Mouse (Mus musculus) effector memory CD4-positive, alpha-beta T cell, adult 5 months (primary cell): ENCODE data around the gene Tvp23b. TPM values are rescaled to one million over a fixed set of nuclear protein-coding genes. Genes with fewer than 3 reads are reported as not detected.

ENCODE experiments used
- polyA plus RNA-seq: library from polyadenylated mRNA; unstranded; fragments of 100-300 nt; shearing (Covaris generic); gene quantifications from one replicate; pipeline ENCODE4 v1.2.1, GENCODE M21; 2017

The Tvp23b gene
- 34.4 TPM for polyA plus RNA-seq

DNA sequence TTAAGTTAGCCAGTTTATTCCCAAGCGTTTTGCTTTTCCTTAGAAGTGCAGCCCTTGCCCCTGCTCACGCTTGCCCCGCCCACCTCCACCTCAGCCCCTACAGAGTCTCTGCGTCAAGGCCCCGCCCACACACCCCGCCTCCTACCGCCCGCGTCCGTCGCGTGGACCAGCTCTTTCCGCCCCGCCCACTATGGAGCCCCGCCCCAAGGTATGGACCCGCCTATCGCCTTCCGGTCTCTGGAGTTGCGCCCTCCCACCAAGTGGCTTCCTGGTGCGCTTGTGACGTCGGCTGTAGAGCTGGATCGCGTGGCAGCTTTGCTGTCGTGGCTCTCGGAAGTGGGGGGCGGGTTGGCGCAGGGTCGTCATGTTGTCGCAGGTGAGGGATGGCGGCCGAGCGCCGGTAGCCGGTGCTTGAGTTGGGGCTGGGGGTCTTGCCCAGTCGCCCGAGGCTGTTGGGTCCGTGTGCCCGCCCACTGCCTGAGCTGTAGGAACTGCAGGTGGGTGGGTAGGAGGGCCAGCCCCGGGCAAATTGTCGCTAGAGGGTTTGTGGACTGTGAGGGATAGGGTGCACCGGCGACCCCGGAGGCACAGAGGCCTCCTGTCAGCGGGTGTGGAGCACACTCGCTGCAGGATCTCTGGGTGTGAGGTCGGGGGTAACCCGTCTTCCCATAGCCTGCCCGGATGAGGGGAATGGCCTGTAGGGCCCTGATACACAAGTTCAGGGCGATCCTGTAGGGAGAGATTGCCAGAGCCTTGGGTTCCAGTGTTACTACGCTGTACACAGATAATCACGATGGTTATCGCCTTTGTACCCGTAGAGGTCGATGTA, at the start of gene Tvp23b:
TSS of gene Tvp23b (plus strand) at position 236 of the 829 bp plus-strand sequence.

DNA sequence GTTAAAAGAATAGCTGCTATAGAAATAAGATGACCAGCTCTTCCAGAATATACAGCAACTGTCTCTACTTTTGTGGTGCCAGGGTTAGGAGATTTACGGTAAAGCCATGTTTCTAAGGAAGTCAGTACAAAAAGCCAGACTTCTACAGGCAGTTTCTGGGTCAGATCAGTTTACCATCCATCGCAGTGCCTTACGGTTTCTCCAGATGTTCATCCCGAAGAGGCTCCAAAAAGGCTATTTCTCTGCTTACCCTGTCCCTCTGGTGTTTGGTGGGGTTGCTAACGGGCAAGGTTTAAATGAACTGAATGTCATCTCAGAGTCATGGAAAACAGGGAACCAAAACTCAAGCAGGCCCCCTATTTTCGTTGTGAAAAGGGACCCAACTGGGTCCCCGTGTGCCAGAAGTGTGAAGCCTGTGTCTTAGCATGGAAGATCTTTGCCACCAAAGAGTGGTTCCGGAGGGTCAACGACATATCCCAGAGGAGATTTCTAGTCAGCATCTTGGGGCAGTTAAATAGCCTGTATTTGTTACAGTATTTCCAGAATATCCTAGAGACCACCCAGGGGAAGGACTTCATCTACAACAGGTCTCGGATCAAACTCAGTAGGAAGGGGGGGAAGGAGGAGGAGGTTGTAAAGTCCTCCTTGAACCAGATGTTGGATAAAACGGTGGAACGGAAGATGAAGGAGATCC, 32.1 kb upstream of the Tvp23b start, which contains the start of gene Fbxw10:
TSS of gene Fbxw10 (plus strand) at position 109 of the 694 bp plus-strand sequence.

DNA sequence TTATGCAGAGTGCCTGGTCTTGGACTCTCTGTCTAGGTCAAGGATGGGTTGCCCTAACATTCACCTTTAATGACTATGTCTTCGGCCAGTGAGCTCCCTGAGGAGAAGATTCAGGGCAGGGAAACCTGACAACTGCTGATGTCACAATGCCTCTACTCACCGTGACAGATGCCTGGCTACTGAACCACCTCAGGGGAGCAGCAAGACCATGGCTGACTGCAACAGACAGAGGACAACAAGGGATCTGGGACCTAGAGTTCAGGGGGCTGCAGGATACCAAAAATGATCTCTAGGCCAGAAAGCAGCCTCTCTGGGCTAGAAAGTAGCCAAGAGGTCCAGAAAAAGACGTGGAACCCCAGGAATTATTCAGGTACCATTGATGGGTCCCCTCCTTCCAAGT, 71.8 kb downstream of the Tvp23b start, which contains the start of gene Cdrt4:
TSS of gene Cdrt4 (plus strand) at position 182 of the 400 bp plus-strand sequence.

Other genes with a start within 250 kb of the Tvp23b start
- 1.0 TPM for gene Lrrc75a, start 230.9 kb upstream of the Tvp23b start, polyA plus RNA-seq
- gene Mmgt2, start 230.8 kb upstream of the Tvp23b start, polyA plus RNA-seq, result 10.5 TPM
- 18.3 TPM for gene Zfp287, start 147.6 kb upstream of the Tvp23b start, polyA plus RNA-seq
- gene Gm10428, start 126.4 kb upstream of the Tvp23b start, polyA plus RNA-seq, result not detected
- 0.29 TPM for gene Zfp286, start 90.0 kb upstream of the Tvp23b start, polyA plus RNA-seq
- gene Trim16, start 59.2 kb upstream of the Tvp23b start, polyA plus RNA-seq, result 2.0 TPM
- gene Fbxw10, start 32.4 kb upstream of the Tvp23b start, polyA plus RNA-seq, result 0.39 TPM
- gene Cdrt4, start 71.7 kb downstream of the Tvp23b start, polyA plus RNA-seq, result not detected
- gene Tekt3, start 182.2 kb downstream of the Tvp23b start, polyA plus RNA-seq, result not detected
- not detected for gene Pmp22, start 249.5 kb downstream of the Tvp23b start, polyA plus RNA-seq